Mouse (Mus musculus): ENCODE results near the gene Snx29. TPM values are rescaled to one million over a fixed set of nuclear protein-coding genes. Genes with fewer than 3 reads are reported as not detected.
"Not testable (repeated sequence)": the region's sequence is repeated elsewhere in the genome, so short reads cannot be mapped to it uniquely, and the experiment has no call there.

Snx29 gene
- polyA plus RNA-seq, 1 experiment from 2014 or later, result 4.4 TPM

DNA sequence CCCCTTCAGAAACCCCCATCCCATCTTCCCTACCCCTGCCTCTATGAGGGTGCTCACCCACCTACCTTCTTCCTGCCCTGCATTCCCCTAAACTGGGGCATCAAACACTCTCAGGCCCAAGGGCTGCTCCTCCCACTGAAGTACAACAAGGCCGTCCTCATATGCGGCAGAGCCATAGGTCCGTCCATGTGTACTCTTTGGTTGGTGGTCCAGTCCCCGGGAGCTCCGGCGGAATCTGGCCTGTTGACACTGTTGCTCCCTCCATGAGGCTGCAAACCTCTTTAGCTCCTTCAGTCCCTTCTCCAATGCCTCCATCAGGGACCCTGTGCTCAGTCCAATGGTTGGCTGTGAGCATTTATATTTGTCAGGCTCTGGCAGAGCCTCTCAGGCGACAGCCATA is 219.1 kb downstream of the Snx29 start:
- H3K4me2 ChIP-seq, result no peak overlapping the region
- H3K9me3 ChIP-seq (replicated peaks), result no peaks in the 10 kb centered on the region
- H3K9ac ChIP-seq, result no peak overlapping the region
- no peak overlapping the region for H3K27ac ChIP-seq
- no peak for DNase-seq
- no peak overlapping the region for H3K4me3 ChIP-seq (replicated peaks)
- peaks cover 10% of the 10 kb centered on the region; the same call in 1 of the 2 replicates for H3K4me1 ChIP-seq (replicated peaks)
- no peak for ATAC-seq (ENCODE audit: low read depth)
- WGBS (ENCODE audit: insufficient replicate concordance), result 80% methylated on average over 7 of the region's 7 CpGs
- H3K27me3 ChIP-seq, result no peaks in the 10 kb centered on the region
- H3K36me3 ChIP-seq, result no peaks in the 10 kb centered on the region

DNA sequence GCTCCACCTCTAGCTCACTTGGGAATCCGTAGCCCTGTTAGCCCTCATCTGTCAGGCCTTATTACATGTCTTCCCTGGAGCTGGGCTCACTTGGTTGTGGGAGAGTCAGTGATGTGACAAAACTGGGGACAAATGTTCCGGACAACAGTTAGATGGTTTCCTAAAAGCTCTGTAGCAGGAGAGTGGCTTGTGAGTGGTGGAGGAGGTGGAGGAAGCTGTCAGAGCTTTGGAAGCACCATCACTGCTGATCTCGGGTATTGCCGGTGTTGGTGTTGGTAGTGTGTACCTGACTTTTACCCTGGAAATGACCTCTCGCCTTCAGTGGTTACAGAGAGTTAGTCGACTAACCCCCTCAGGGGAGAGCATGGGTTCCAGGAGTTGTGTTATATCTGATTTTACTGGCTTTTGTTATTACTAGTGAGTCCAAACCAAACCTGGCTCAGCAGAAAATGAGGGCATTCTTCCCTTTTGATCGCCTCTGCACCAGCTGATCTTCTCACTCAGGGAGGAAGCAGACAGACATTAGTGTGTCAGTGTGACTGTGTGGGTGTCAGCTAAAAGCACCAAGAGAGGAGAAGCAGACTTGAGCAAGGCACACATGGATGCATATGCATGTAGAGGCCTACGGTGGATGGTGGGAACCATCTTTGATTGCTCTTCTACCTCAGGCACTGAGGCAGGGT is 227.5 kb downstream of the Snx29 start:
- Histone ChIP-seq H3K27me3 (no peaks in the 10 kb centered on the region), H3K4me3 (replicated peaks) (no peak overlapping the region), H3K36me3 (no peaks in the 10 kb centered on the region), H3K4me2 (no peak overlapping the region), H3K4me1 (replicated peaks) (no peaks in the 10 kb centered on the region), H3K9ac (no peak overlapping the region), H3K27ac (no peak overlapping the region), H3K9me3 (replicated peaks) (no peaks in the 10 kb centered on the region)
- WGBS (ENCODE audit: insufficient replicate concordance), result 68% methylated on average over 8 of the region's 8 CpGs
- ATAC-seq (ENCODE audit: low read depth) (no peak), DNase-seq (no peak)

DNA sequence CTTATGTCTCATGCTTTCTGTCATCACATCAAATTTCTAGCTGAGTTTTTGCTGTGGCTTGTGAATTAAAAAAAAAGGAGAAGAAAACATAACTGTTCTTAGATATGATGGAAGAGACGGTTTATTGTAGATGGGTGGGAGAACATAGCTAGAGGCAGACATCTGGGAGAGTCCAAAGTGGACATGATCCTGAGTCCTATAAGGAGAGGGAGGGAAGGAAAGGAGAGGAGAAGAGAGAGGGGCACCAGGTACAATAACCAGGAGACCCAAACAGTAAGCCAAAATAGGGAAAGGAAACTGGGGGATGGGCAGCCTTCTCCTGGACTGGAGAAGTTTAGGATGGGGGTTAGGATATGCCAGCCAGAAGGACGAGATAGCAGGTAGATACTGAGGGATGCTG is 239.0 kb downstream of the Snx29 start:
- H3K9ac ChIP-seq, result no peak overlapping the region
- ATAC-seq (ENCODE audit: low read depth) (no peak), DNase-seq (no peak)
- no peaks in the 10 kb centered on the region for H3K9me3 ChIP-seq (replicated peaks)
- no peak overlapping the region for H3K4me2 ChIP-seq
- no peak overlapping the region for H3K27ac ChIP-seq
- no peak overlapping the region for H3K4me3 ChIP-seq (replicated peaks)
- peaks cover 6% of the 10 kb centered on the region; the same call in 1 of the 2 replicates for H3K4me1 ChIP-seq (replicated peaks)
- H3K27me3 ChIP-seq, result no peaks in the 10 kb centered on the region
- WGBS (ENCODE audit: insufficient replicate concordance), result 66% methylated on average over 2 of the region's 2 CpGs
- H3K36me3 ChIP-seq, result no peaks in the 10 kb centered on the region

DNA sequence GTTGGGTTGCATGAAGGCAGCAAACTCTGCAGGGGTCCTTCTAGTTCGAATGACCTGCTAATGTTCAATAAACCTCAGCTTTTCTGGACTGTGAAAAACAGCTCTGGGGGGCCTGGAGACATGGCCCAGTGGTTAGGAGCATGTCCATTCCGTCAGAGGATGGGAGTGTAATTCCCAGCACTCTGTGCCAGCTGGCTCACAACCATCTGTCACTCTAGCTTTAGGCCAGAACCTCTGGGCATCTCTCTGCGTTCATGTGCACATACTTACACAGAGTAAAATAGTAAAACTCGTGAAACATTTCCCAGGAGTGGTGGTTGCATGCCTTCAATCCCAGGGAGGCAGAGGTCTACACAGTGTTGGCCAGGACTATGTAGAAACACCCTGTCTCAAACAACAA is 241.1 kb downstream of the Snx29 start:
- Histone ChIP-seq H3K9me3 (replicated peaks) (no peaks in the 10 kb centered on the region), H3K4me1 (replicated peaks) (peaks cover 3% of the 10 kb centered on the region; the same call in 1 of the 2 replicates), H3K36me3 (no peaks in the 10 kb centered on the region), H3K4me2 (no peak overlapping the region), H3K27me3 (no peaks in the 10 kb centered on the region), H3K27ac (no peak overlapping the region), H3K4me3 (replicated peaks) (no peak overlapping the region), H3K9ac (no peak overlapping the region)
- ATAC-seq (ENCODE audit: low read depth), result no peak
- no peak for DNase-seq
- 56% methylated on average over 4 of the region's 4 CpGs for WGBS (ENCODE audit: insufficient replicate concordance)

DNA sequence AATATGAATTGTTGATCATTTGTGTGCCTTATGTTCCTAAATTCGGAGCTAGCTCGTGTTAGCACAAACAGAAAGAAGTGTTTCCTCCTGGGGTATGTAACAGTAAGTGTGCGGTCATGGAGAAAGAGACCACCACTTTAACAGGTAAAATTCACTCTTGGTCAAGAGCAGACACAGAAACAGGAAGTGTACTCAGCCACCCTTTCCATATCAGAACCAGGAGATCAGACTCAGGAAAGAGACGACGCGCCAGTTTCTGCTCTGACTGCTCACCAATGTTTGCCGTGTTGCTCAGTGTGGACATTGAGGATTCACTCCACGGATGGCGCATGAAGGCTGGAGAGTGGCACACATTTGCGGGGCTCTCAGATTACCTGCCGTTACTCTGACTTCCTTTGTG is 242.4 kb downstream of the Snx29 start:
- Histone ChIP-seq H3K27ac (no peak overlapping the region), H3K27me3 (no peaks in the 10 kb centered on the region), H3K4me2 (no peak overlapping the region), H3K9me3 (replicated peaks) (no peaks in the 10 kb centered on the region), H3K4me1 (replicated peaks) (peaks cover 3% of the 10 kb centered on the region; the same call in 1 of the 2 replicates), H3K4me3 (replicated peaks) (no peak overlapping the region), H3K36me3 (no peaks in the 10 kb centered on the region), H3K9ac (no peak overlapping the region)
- WGBS (ENCODE audit: insufficient replicate concordance), result 38% methylated on average over 11 of the region's 11 CpGs
- no peak for ATAC-seq (ENCODE audit: low read depth)
- no peak for DNase-seq

DNA sequence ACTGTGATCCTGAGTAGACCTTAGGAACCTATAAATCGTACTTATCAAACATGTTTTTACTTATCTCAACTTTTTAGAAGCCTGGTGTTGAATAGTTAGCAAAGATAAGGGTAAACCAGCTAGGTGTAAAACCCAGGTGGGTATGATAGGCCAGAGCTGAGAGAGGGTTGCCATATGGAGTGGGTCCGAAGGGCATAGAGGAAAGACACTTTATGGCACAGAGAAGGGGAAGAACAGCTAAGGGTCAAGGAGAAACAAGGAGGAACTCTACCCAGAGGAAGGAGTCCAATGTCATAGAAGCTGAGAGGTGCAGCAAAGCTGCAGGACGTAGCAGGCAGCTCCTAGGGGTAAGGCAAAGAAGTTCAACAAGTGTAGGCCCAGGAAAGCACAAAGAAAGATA is 244.9 kb downstream of the Snx29 start:
- DNase-seq (no peak), ATAC-seq (ENCODE audit: low read depth) (0 out of 2 replicates have a peak, but pooled peaks have one; percentile 23)
- no peak overlapping the region for H3K9ac ChIP-seq
- H3K36me3 ChIP-seq, result no peaks in the 10 kb centered on the region
- WGBS (ENCODE audit: insufficient replicate concordance), result 54% methylated on average over 3 of the region's 3 CpGs
- H3K27me3 ChIP-seq, result no peaks in the 10 kb centered on the region
- no peak overlapping the region for H3K27ac ChIP-seq
- H3K9me3 ChIP-seq (replicated peaks), result no peaks in the 10 kb centered on the region
- H3K4me2 ChIP-seq, result no peak overlapping the region
- no peak overlapping the region for H3K4me3 ChIP-seq (replicated peaks)
- peaks cover 3% of the 10 kb centered on the region; the same call in 1 of the 2 replicates for H3K4me1 ChIP-seq (replicated peaks)

DNA sequence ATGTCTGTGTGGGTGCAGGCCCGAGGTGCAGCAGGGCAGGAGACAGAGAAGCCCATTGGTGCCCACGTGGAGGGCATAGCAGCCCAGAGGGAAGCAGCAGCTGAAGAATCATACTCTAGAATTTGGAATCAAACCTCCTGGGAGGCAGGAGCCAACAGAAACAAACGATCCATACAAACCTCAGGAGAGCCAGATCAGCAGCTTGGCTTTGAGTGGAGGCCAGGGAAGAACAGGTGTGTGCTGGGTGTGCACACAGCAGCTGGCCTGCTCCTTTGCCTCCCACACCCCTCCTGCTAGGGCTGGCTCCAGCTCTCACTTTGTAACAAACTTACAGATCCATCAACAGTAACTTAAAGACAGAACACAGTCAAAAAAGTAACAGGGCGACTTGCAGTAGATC is 245.4 kb downstream of the Snx29 start:
- Histone ChIP-seq H3K4me1 (replicated peaks) (peaks cover 3% of the 10 kb centered on the region; the same call in 1 of the 2 replicates), H3K36me3 (no peaks in the 10 kb centered on the region), H3K4me3 (replicated peaks) (no peak overlapping the region), H3K4me2 (no peak overlapping the region), H3K9ac (no peak overlapping the region), H3K9me3 (replicated peaks) (no peaks in the 10 kb centered on the region), H3K27ac (no peak overlapping the region), H3K27me3 (no peaks in the 10 kb centered on the region)
- DNase-seq, result no peak
- WGBS (ENCODE audit: insufficient replicate concordance), result 61% methylated on average over 4 of the region's 4 CpGs
- no peak for ATAC-seq (ENCODE audit: low read depth)

DNA sequence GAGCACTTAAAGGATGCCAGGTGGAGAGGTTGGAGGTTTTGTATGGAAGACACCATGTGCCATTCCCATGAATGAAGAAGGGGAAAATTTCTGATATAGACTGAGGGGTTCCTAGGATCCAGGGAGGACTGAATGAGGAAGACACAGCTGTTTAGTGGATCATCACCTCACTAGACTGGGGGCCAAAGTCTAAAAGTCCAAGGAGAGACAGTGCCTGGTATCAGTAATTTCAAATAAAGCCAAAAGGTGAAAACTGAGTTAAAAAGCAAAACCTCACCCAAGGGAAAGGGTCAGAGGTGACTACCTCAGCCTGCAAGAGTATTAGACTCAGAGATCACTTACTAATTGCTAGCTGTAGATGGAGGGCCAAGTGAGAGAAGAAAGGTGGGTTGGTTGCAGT is 245.9 kb downstream of the Snx29 start:
- no peaks in the 10 kb centered on the region for H3K27me3 ChIP-seq
- no peak for DNase-seq
- H3K9ac ChIP-seq, result no peak overlapping the region
- H3K9me3 ChIP-seq (replicated peaks), result no peaks in the 10 kb centered on the region
- no peak overlapping the region for H3K4me3 ChIP-seq (replicated peaks)
- peaks cover 3% of the 10 kb centered on the region; the same call in 1 of the 2 replicates for H3K4me1 ChIP-seq (replicated peaks)
- ATAC-seq (ENCODE audit: low read depth), result no peak
- H3K4me2 ChIP-seq, result no peak overlapping the region
- no peak overlapping the region for H3K27ac ChIP-seq
- no peaks in the 10 kb centered on the region for H3K36me3 ChIP-seq

DNA sequence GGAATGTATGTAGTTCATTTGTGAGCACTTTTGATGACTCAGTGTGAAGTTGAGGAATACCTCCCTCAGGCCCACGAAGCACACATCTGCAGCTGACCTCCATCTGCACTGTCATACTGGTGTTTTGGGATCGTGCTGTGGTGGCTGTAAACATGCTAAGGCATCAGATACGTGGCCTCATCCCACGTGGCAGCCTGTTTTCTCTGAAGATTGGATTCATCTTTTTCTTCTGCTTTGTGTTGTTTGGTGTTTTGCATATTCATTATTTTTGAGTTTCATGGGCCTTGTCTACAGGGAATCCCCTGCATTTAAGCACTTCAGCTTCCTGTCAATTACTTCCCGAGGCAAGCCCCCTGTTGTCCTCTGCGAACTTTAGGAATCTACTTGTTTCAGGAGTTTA is 246.4 kb downstream of the Snx29 start:
- Histone ChIP-seq H3K4me1 (replicated peaks) (peaks cover 6% of the 10 kb centered on the region; the same call in 1 of the 2 replicates), H3K36me3 (no peaks in the 10 kb centered on the region), H3K4me2 (no peak overlapping the region), H3K27me3 (no peaks in the 10 kb centered on the region), H3K9me3 (replicated peaks) (no peaks in the 10 kb centered on the region), H3K9ac (no peak overlapping the region), H3K27ac (no peak overlapping the region), H3K4me3 (replicated peaks) (no peak overlapping the region)
- ATAC-seq (ENCODE audit: low read depth) (no peak), DNase-seq (no peak)
- WGBS (ENCODE audit: insufficient replicate concordance), result 58% methylated on average over 6 of the region's 6 CpGs

DNA sequence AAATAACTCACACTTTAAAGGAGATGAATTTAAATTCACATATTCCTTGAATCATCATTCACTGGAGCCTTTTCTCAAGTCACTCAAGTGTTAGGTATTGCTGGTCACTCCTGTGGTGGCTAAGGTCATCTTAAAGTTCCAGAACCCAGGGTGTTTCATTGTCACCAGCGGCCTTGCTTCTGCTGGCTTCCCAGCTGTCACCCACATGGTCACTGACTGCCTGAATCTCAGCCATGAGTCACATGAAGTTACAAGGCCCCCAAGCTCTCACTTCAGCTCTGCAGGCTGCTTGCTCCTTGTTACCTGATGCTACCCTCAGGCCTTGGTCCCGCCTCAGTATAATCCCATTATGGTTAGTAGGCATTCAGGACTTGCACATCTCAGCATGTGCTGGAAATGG is 247.4 kb downstream of the Snx29 start:
- H3K27ac ChIP-seq, result no peak overlapping the region
- WGBS (ENCODE audit: insufficient replicate concordance), result 73% methylated on average over 2 of the region's 2 CpGs
- no peaks in the 10 kb centered on the region for H3K9me3 ChIP-seq (replicated peaks)
- no peak overlapping the region for H3K4me2 ChIP-seq
- H3K4me1 ChIP-seq (replicated peaks), result peaks cover 8% of the 10 kb centered on the region; the same call in 1 of the 2 replicates
- ATAC-seq (ENCODE audit: low read depth) (no peak), DNase-seq (no peak)
- no peaks in the 10 kb centered on the region for H3K27me3 ChIP-seq
- no peaks in the 10 kb centered on the region for H3K36me3 ChIP-seq
- H3K4me3 ChIP-seq (replicated peaks), result no peak overlapping the region
- no peak overlapping the region for H3K9ac ChIP-seq

DNA sequence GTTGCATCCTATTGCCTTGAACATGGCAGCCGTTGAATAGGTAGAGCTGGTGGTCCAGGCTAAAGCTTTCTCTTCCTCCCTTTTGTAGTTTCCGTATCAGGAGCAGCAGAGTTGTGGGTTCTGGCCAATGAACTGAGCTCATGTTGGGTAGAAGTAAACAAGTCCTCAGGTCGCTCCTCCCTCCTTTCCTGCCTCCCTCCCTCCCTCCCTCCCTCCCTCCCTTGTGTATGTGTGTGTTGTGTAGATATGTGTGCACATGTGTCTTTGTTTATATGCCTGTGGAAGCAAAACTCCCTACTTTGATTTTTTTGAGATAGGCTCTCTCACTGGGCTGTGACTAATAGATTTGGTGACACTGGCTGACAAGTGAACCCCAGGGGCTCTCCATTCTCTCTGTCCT is 251.8 kb downstream of the Snx29 start:
- WGBS (ENCODE audit: insufficient replicate concordance), result 35% methylated on average over 3 of the region's 3 CpGs

DNA sequence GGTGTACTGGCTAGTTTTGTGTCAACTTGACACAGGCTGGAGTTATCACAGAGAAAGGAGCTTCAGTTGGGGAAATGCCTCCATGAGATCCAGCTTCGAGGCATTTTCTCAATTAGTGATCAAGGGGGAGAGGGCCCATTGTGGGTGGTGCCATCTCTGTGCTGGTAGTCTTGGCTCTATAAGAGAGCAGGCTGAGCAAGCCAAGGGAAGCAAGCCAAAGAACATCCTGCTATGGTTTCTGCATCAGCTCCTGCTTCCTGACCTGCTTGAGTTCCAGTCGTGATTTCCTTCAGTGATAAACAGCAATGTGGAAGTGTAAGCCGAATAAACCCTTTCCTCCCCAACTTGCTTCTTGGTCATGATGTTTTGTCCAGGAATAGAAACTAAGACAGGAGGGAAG is 253.0 kb downstream of the Snx29 start:
- not testable (repeated sequence) for H3K9ac ChIP-seq; ATAC-seq (ENCODE audit: low read depth); H3K4me2 ChIP-seq; H3K36me3 ChIP-seq; H3K27ac ChIP-seq; H3K4me3 ChIP-seq (replicated peaks); H3K27me3 ChIP-seq; H3K9me3 ChIP-seq (replicated peaks); DNase-seq
- 33% methylated on average over 3 of the region's 3 CpGs for WGBS (ENCODE audit: insufficient replicate concordance)
- H3K4me1 ChIP-seq (replicated peaks), result peaks cover 24% of the 10 kb centered on the region

More for the DNA sequence above, 251.8 kb downstream of the Snx29 start:
- no peak overlapping the region for H3K4me3 ChIP-seq (replicated peaks)
- H3K27me3 ChIP-seq, result no peaks in the 10 kb centered on the region
- H3K9me3 ChIP-seq (replicated peaks), result no peaks in the 10 kb centered on the region
- no peak overlapping the region for H3K4me2 ChIP-seq
- ATAC-seq (ENCODE audit: low read depth) (peak; percentile 84), DNase-seq (no peak)
- peak overlapping the region; percentile 34 for H3K27ac ChIP-seq
- H3K36me3 ChIP-seq, result no peaks in the 10 kb centered on the region
- H3K9ac ChIP-seq, result no peak overlapping the region
- H3K4me1 ChIP-seq (replicated peaks), result peaks cover 13% of the 10 kb centered on the region; the same call in 1 of the 2 replicates
